Mouse (Mus musculus) heart, embryonic 10.5 days (tissue): ENCODE measurements at regions not wholly inside any gene's neighbourhood (a gene's known extent, or its start where the extent isn't known, plus 50 kb on each side); places are given as distances from the start of the nearest gene placed in this dataset.

ENCODE experiments used
- DNase-seq: peaks from one replicate; pipeline ENCODE4 v3.0.0-alpha.2; 2017; ENCODE audit warnings: low spot score
- H3K27ac ChIP-seq: fragments of 300-500 bp; sonication (generic); 2 replicates; pipeline ENCODE4 v1.5.1; 2016; ENCODE audit warnings: mild to moderate bottlenecking
- H3K27me3 ChIP-seq: fragments of 300-500 bp; sonication (generic); 2 replicates; pipeline ENCODE4 v1.6.1; 2016; ENCODE audit warnings: mild to moderate bottlenecking; ENCODE audit not compliant: poor library complexity, insufficient read depth, severe bottlenecking
- H3K36me3 ChIP-seq: fragments of 300-500 bp; sonication (generic); 2 replicates; pipeline ENCODE4 v1.6.1; 2016; ENCODE audit warnings: mild to moderate bottlenecking, moderate library complexity
- H3K4me1 ChIP-seq: fragments of 300-500 bp; sonication (generic); 2 replicates; pipeline ENCODE4 v1.6.1; 2016; ENCODE audit warnings: mild to moderate bottlenecking
- H3K4me3 ChIP-seq: fragments of 300-500 bp; sonication (generic); 2 replicates; pipeline ENCODE4 v1.5.1; 2016; ENCODE audit warnings: mild to moderate bottlenecking, moderate library complexity
- H3K9me3 ChIP-seq: fragments of 300-500 bp; sonication (generic); 2 replicates; pipeline ENCODE4 v1.6.1; 2016; ENCODE audit warnings: mild to moderate bottlenecking, moderate library complexity
- WGBS: fragments of 180-500 bp; shearing (Covaris S2); methylation state at CpG from one replicate; pipeline ENCODE4 v1.1.7; 2016; 5-methylcytosine and 5-hydroxymethylcytosine counted together

- peaks cover 5% of the 10 kb centered on the region; the same call in 1 of the 2 replicates for H3K4me1 ChIP-seq
- no peaks in the 10 kb centered on the region for H3K9me3 ChIP-seq
- WGBS, result 83% methylated on average over 12 of the region's 12 CpGs
These were observed 339.4 kb downstream of the Foxo1 start for GRCm38 (mm10) chr3:52607379-52608085.

DNA sequence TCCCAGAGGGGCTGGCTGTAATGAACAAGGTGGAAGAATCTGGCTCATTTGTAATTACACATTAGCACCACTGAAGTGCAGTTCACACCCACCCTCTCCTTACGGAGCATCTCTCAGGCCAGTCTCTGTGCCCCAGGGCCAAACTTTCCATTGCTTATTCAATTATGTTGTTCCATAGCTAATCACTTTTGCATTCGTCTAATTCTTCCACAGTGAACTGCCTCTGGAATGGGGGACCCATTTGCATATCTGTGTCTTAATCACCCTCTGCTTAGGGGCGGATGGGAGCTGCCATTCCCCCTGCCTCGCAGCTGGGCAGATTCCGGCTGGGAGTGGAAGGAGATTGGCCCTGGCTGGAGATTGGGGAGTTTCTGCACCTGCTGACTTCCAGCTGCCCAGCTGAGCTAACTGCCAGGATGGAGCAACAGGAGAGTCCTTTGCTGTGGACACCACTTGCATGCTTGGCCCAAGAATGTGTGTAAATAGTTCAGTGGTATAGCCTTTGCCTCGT, 337.2 kb downstream of the Foxo1 start:
- no peaks in the 10 kb centered on the region for H3K36me3 ChIP-seq
- H3K4me3 ChIP-seq, result no peak overlapping the region
- H3K27ac ChIP-seq, result no peak overlapping the region
- no peaks in the 10 kb centered on the region for H3K27me3 ChIP-seq
- no peaks in the 10 kb centered on the region for H3K9me3 ChIP-seq
- WGBS, result 55% methylated on average over 6 of the region's 6 CpGs
- H3K4me1 ChIP-seq, result peaks cover 5% of the 10 kb centered on the region; the same call in 1 of the 2 replicates
- no peak for DNase-seq

More at GRCm38 (mm10) chr3:52607379-52608085, 339.4 kb downstream of the Foxo1 start:
- Histone ChIP-seq H3K27me3 (no peaks in the 10 kb centered on the region), H3K4me3 (no peak overlapping the region), H3K36me3 (no peaks in the 10 kb centered on the region), H3K27ac (no peak overlapping the region)
- no peak for DNase-seq

- 72% methylated on average over 8 of the region's 8 CpGs for WGBS
- Histone ChIP-seq H3K27ac (no peak overlapping the region), H3K9me3 (no peaks in the 10 kb centered on the region), H3K36me3 (no peaks in the 10 kb centered on the region), H3K27me3 (no peaks in the 10 kb centered on the region), H3K4me3 (no peak overlapping the region), H3K4me1 (peaks cover 5% of the 10 kb centered on the region; the same call in 1 of the 2 replicates)
- no peak for DNase-seq
These were observed 335.1 kb downstream of the Foxo1 start for GRCm38 (mm10) chr3:52603244-52603704.

DNA sequence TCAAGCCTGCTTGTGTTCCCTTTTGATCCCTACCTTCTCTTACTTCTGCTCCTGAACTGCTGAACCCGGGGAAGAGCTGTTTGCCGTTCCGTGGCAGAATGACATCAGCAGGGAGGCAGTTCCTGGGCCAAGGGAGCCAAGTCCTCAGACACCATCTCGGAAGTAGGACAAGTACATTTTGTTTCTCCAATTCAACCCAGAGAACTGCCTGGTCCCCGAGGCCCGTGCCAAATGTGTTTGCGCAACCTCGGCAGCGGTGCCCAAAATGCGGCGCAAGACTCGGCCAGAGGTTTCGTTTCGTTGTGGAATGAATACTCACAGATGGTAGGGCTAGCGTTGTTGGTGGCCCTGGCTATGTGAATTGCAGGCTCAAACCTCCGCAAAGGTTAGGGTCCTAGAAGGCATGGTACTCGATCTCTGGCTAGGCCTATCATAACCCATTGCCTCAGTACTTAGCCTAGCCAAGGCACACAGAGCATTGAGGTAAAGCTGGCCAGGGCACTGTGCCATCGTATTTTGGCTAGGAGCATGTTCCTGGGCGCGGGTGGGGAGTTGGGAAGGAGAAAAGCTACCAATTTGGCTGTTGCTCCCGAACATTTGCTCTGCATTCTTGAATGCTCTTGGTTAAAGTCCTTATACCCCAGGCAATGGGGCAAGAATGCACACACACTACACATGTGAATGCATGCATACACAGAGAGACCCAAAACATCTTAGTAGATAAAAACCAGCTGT, 333.0 kb downstream of the Foxo1 start:
- Histone ChIP-seq H3K9me3 (no peaks in the 10 kb centered on the region), H3K27ac (no peak overlapping the region), H3K4me1 (peaks cover 5% of the 10 kb centered on the region; the same call in 1 of the 2 replicates), H3K36me3 (no peaks in the 10 kb centered on the region), H3K4me3 (no peak overlapping the region), H3K27me3 (no peaks in the 10 kb centered on the region)
- DNase-seq, result no peak
- WGBS, result 82% methylated on average over 21 of the region's 21 CpGs

GRCm38 (mm10) chr3:52600581-52600980, 332.4 kb downstream of the Foxo1 start:
- Histone ChIP-seq H3K27me3 (no peaks in the 10 kb centered on the region), H3K27ac (no peak overlapping the region), H3K4me3 (no peak overlapping the region), H3K9me3 (no peaks in the 10 kb centered on the region), H3K4me1 (peaks cover 5% of the 10 kb centered on the region; the same call in 1 of the 2 replicates), H3K36me3 (no peaks in the 10 kb centered on the region)
- WGBS, result 79% methylated on average over 13 of the region's 13 CpGs
- no peak for DNase-seq

GRCm38 (mm10) chr3:52600146-52600545, 332.0 kb downstream of the Foxo1 start:
- Histone ChIP-seq H3K27me3 (no peaks in the 10 kb centered on the region), H3K4me3 (no peak overlapping the region), H3K4me1 (peaks cover 5% of the 10 kb centered on the region; the same call in 1 of the 2 replicates), H3K9me3 (no peaks in the 10 kb centered on the region), H3K36me3 (no peaks in the 10 kb centered on the region), H3K27ac (no peak overlapping the region)
- no peak for DNase-seq
- WGBS, result 84% methylated on average over 4 of the region's 4 CpGs

DNA sequence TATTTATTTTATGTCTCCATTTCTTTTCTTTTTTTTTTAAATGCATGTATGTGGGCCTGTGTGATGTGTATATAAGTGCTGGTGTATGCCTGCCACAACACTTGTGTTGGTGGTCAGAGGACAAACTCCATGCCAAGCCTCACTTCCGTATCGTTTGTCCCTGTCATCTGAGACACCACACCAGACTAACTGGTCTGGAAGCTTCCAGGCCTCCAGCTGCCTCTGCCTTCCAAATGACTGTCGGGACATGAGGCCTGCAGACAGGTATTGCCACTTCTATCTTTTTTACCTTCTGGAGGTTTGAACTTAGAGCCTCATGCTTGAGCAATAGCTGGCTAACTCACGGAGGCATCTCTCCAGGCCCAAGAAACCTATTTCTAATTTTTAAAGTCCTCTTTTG, 318.3 kb downstream of the Foxo1 start:
- Histone ChIP-seq H3K27ac (no peak overlapping the region), H3K4me1 (no peaks in the 10 kb centered on the region), H3K9me3 (no peaks in the 10 kb centered on the region), H3K4me3 (no peak overlapping the region), H3K27me3 (no peaks in the 10 kb centered on the region), H3K36me3 (no peaks in the 10 kb centered on the region)
- DNase-seq, result no peak
- 78% methylated on average over 4 of the region's 4 CpGs for WGBS

- DNase-seq, result no peak
- no peaks in the 10 kb centered on the region for H3K4me1 ChIP-seq
These were observed 311.8 kb downstream of the Foxo1 start for GRCm38 (mm10) chr3:52579917-52580316.

DNA sequence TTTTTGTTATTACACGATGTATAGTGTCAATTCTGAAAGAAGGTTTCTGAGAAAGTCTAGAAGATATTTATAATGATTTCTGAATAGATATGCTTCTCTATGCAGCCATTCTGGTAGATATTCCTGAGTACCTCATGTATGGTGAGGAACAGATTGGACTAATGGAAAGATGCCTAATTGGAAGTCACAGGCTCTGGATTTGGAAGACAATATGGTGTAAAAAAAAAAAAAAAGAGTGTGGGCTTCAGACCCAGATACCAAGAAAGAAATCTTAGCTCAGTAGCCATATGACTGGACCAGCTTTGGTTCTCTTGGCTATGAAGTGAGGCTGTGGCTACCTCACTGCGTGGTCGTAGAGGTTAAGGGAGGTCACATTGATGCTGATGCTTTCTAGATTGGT, 311.0 kb downstream of the Foxo1 start:
- Histone ChIP-seq H3K9me3 (no peaks in the 10 kb centered on the region), H3K27ac (no peak overlapping the region), H3K36me3 (no peaks in the 10 kb centered on the region), H3K27me3 (no peaks in the 10 kb centered on the region), H3K4me3 (no peak overlapping the region), H3K4me1 (no peaks in the 10 kb centered on the region)
- 83% methylated on average over 3 of the region's 3 CpGs for WGBS
- no peak for DNase-seq

More at GRCm38 (mm10) chr3:52579917-52580316, 311.8 kb downstream of the Foxo1 start:
- H3K27me3 ChIP-seq, result no peaks in the 10 kb centered on the region
- no peaks in the 10 kb centered on the region for H3K36me3 ChIP-seq
- no peak overlapping the region for H3K27ac ChIP-seq
- 72% methylated on average over 3 of the region's 3 CpGs for WGBS
- H3K4me3 ChIP-seq, result no peak overlapping the region
- no peaks in the 10 kb centered on the region for H3K9me3 ChIP-seq

DNA sequence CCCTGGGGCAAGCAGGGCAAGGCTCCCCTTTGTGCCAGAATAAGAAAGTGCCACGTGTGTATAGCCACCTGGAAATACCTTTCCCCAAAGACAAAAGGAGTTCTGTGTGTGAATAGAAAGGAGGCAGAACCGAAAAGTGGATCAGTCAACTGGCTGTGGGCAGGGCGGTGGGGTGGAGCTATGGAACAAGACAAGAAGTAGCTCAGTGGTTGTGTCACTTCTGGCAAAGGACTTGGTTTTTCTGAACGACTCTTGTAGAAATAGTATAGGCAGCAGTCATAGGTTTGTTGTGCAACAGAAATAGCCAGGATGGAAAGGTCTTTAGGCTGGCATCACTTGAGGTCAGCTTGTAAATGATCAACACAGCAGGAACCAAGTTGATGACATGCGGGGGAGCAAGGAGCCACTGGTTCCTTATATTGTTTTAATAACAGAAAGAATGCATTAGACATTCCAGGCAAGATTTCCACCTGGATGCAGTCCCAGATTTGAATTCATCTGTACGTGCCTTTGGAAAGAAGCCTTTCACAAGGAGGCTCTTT, 308.6 kb downstream of the Foxo1 start:
- 67% methylated on average over 6 of the region's 6 CpGs for WGBS
- DNase-seq, result no peak
- Histone ChIP-seq H3K27ac (no peak overlapping the region), H3K4me3 (no peak overlapping the region), H3K36me3 (no peaks in the 10 kb centered on the region), H3K4me1 (no peaks in the 10 kb centered on the region), H3K27me3 (no peaks in the 10 kb centered on the region), H3K9me3 (no peaks in the 10 kb centered on the region)

DNA sequence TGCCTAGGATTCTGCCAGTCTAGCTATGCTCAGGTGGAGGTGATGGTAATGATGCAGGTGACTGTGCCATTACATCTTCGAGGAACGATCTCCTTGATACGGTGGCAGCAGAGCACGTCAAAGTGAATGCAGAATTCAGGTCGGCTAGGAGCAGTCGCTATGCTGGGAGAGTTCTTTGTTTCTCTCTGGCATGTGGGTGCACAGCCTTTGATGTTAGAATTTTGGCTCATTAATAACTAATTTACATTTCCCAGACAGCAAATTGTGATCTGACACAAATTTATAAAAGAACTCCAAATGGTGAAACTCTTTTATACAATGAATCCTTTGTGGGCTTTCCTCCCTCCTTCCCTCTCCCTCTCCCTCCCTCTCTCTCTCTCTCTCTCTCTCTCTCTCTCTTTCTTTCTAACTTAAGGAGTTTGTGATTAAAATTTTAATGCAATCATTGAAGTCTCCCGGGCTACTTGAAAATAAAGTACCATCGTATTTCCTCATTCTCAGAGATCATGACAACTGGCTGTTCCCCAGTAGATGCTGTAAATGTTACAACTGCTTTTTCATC, 307.2 kb downstream of the Foxo1 start:
- no peak overlapping the region for H3K4me3 ChIP-seq
- no peak overlapping the region for H3K27ac ChIP-seq
- DNase-seq, result no peak
- no peaks in the 10 kb centered on the region for H3K9me3 ChIP-seq
- no peaks in the 10 kb centered on the region for H3K36me3 ChIP-seq
- 83% methylated on average over 8 of the region's 8 CpGs for WGBS
- H3K27me3 ChIP-seq, result no peaks in the 10 kb centered on the region
- H3K4me1 ChIP-seq, result no peaks in the 10 kb centered on the region

DNA sequence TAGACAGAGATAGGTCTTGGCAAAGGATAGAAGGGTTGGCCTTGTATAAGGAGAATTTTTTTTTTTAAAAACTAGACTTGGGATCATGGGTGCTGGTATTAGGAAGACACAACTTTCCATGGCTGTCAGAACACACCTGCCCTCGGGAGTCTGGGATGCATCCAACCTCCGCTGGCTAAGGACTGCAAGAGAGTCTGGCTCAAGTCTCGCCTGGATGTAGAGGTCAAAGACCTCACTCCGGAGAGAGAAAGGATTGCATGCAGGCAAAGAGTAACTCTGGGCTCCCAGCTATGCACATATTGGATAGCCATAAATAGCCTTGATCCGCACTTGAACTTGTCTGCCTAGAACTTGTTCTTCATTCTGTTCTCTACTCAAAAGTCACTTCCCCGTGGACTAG, 306.2 kb downstream of the Foxo1 start:
- no peak overlapping the region for H3K4me3 ChIP-seq
- DNase-seq, result no peak
- H3K27ac ChIP-seq, result no peak overlapping the region
- no peaks in the 10 kb centered on the region for H3K9me3 ChIP-seq
- no peaks in the 10 kb centered on the region for H3K4me1 ChIP-seq
- no peaks in the 10 kb centered on the region for H3K27me3 ChIP-seq
- H3K36me3 ChIP-seq, result no peaks in the 10 kb centered on the region
- WGBS, result 87% methylated on average over 6 of the region's 6 CpGs

- H3K4me1 ChIP-seq, result no peaks in the 10 kb centered on the region
- 81% methylated on average over 6 of the region's 6 CpGs for WGBS
- no peak overlapping the region for H3K27ac ChIP-seq
- H3K27me3 ChIP-seq, result no peaks in the 10 kb centered on the region
- no peaks in the 10 kb centered on the region for H3K36me3 ChIP-seq
- no peaks in the 10 kb centered on the region for H3K9me3 ChIP-seq
- no peak overlapping the region for H3K4me3 ChIP-seq
- no peak for DNase-seq
These were observed 305.7 kb downstream of the Foxo1 start for GRCm38 (mm10) chr3:52573806-52574205.
